Mouse (Mus musculus) monocyte, adult 2 months (primary cell): ENCODE measurements around the gene Psmg1.

ENCODE experiments used
- DNase-seq, 2 experiments: peaks; one replicate each; pipeline ENCODE4 v3.0.0; 2022; ENCODE audit warnings: low spot score in 2 of 2, low read depth in 1 of 2

The Psmg1 gene

DNA sequence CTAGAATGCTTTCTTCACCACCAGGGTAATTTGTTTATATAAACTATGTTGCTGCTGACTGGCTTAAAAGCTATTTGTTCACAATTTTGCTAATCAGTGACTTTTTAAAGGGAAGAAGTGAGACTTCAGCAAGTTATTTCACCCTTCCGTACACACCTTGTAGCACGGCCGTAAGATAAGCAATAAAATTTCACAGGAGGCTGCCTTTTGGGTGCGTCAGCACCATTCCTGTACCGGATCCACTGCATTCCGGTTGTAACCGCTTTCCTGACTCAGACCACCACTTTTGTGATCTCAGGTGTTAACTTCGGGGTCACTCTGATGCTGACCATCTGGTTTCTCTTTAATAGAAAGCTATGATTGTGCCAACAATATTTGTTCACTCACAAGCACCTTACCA is 32.7 kb downstream of the Psmg1 start:
- no peak for DNase-seq

DNA sequence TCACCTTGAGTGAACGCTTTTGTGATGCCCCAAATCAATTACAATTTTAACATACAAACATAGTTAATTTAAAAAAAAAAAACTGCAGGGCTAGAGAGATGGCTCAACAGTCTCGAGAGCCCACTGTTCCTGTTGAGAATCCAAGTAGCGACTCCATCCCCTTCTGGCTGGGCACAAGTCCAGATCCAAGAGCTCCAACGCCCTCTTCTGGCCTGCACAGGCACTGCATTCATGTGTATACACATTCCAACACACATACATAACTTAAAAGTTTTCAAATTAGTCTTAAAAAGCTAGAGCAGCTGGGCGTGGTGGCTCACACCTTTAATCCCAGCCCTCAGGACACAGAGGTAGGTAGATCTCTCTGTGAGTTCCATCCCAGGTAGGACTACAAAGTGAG is 34.1 kb downstream of the Psmg1 start:
- no peak for DNase-seq

DNA sequence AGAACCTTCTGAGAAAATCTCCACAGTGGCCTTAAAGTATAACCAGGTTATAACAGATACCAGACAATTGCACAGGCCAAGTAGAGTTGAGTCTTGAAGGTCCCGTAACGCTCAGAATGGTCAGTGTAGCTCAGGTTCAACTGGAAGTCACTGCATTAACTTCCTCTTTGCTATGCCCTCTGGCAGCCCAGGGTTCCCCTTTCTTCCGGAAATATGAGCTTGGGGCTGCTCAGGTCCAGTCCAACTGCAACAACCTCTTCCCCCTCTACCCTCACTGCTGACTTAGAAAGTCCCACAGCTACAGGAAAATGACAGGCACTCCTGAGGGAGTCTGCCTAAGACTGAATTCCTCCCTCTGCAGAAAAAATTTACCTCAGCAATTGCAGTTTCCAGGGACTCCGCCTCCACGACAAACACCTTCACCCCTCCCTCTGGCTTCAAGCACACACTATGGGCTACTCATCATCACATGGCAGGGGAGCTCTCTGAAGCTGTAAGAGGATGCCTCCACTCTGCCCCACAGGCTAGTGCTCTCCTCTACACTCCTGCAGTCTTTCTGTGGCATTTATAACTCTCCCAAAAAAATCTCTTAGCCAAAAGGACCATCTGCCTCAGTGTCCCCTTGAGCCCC is 34.9 kb downstream of the Psmg1 start:
- DNase-seq: no peak

DNA sequence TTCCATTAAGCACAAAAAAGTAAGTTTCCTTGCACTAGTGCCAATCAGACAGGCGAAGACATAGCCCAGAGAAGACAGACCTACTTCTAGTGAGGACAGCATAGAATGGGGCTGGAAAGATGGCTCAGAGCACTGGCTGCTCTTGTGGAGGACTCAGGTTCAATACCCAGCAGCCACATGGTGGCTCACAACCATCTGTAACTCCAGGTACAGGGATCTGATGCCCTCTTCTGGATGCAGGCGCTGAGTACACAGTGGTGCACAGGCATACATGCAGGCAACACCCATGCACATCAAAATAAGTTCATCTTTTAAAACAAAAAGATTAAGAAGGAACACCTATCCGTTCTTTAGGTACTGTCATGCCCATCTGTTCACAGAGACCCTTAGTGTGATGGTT is 36.4 kb downstream of the Psmg1 start:
- DNase-seq: no peak

DNA sequence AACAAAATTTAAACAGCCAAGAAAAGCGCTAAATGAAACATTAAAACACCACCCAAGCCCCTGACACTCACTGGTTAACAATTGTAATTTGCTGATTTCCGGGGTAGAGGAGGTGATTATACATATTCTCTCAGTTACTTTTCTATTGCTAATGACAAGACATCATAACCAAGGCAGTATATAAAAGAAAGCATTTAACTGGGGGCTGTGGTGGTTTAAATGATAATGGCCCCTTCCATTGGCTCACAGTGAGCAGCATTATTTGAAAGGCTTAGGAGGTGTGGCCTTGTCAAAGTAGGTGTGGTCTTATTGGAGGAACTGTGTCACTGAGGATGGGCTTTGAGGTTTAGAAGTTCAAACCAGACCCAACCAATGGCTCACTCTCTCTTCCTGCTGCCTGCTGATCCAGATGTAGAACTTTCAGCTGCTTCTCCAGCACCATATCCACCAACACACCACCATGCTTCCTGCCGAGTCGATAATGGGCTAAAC is 37.6 kb downstream of the Psmg1 start:
- no peak for DNase-seq

DNA sequence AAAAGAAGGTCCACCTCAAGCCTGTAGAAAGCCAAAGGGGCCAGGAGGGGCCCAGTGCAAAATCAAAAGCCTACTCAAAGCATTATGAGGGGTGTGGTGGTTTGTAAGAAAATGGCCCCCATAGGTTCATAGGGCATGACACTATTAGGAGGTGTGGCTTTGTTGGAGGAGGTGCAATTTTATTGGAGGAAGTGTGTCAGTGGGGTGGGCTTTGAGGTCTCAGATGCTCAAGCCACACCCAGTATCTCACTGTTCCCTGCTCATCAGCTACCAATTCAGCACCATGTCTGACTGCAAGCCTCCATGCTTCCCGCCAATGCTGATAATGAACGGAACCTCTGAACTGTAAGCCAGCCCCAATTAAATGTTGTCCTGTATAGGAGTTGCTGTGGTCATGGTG is 39.3 kb downstream of the Psmg1 start:
- DNase-seq: no peak

DNA sequence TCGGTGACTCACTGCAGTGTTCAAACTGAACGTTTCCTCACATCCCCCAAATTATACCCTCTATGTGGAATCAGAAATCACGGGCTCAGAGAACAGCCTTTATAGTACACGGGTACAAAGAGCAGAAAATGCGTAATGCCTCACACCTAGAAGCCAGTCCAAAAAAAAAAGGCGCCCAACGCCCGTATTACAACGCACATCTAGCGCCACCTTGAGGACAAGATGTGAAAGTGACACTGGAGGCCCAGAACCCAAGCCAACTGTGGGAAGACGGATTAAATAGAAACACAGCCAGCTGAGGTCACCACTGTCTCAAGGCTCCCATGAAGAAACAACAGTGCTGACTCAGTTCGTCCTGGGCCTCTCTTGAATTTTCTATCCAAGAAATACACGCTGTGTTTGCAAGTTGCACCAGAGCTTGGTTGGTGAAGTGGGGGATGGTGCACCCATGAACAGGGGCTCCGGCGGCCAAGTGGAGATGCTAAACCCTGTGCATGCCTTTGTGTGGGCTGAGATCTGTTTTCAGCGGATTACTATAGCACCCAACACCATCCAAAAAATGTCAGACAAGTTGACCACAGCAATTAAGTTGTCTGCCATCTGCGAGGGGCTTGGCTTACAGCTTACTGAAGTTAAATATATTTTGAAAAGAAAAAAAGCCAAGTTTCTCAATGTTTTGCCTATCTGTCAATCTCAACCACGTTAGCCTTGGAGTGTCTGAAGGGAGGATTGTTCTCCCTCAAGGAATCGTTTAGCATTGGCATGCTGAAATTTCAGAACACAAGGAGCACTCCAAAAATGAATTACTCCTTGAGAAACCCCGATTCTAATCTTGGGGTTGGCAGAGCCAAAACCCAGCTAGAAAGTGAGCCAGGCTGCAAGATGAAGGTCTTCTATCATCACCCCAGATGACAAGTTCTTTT is 45.1 kb downstream of the Psmg1 start:
- peak in 1 of 2 experiments; percentile 34 for DNase-seq

DNA sequence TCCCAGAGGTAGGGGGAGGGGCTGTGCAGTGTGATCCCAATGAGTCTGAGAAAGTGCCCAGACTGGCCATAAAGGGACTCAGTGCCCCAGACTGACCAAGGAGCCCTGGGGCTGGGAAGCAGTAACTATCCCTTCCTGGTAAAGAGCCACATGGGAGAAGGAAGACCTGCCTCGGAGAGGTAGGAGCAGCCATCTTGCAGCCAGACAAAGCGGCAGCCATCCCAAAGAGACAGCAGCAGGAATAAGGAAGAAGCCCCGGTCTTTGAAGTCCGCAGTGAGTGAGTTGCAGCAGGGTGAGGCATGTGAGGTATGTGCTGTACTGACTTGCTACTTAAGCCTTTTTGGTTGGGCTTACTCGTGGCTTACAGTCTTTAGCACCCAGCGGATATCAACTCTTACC is 47.6 kb downstream of the Psmg1 start:
- no peak for DNase-seq

DNA sequence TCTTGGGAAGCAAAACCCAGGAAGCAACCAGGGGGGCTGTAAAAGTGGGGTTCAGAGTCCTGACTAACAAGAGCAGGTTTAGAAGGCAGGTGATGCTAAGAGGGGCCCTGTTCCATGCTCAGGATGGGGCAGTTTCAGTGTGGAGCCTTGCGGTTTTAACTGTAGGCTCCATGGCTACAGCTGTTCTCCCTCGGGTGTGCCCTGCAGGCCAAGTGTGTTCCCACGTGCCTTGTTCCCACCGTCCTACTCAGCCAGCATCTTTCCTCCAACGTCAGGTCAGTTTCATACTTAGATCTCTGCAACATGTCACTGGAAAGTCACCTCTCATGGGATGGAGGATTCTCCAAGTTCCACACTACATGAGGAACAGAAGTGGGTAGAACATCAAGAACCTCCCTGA is 49.2 kb downstream of the Psmg1 start:
- no peak for DNase-seq

DNA sequence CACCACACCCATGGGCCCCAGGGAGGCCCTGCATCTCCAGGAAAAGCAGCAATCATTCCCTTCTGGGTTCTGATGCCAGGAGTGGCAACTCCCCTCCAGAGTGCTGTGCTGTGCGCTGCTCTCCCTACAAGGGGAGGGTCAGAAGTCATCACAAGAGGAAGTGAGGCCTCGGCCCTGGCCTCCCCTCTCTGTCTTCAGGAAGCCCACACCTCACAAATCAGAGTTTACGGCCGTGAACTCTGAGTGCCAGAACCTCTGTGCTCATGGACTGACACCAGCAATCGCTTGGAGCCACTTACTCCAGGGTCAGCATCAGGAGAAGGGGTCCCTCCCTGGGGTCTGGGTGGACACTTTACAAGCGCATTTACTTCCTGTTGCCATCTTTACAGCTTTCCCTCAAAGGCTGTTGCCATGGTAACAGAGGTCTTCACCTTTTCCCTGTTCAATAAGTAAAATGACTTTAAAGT is 55.2 kb downstream of the Psmg1 start:
- DNase-seq: no peak

DNA sequence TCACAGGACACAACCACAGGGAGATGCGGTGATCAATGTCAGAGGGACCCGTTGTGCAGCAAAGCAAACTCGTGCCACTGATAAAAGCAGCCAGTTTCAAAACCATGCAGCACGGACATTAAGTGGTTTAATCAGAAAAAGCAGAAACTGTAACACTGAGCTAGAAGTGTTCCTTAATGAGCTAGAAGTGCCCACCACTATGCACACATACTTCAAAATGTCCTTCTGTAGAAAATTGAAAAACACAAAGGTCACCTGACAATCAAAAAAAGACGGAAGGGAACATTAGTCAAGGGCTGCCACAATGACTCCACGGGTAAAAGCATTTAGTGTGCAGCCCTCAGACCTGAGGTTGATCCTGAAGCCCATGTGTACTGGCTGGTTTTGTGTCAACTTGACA is 57.9 kb downstream of the Psmg1 start:
- no peak for DNase-seq

DNA sequence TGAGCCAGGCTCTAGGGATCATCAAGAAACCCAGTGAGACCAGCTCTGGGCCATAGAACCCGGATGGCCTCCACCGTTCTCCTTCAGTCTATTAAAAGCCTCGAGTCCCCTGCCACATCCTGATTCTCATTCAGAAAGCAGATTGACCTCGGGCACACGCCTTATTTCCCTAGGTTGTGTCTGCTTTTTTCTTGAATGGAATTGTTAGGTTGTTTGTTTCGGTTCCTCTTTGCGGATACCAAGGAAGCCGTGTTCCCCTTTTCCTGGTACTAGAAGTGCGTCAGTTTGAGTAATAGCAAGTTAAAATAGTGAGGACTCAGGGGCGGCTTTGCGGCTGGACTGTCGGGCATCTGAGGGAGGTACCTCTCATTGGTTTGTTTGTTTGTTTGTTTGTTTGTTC is 59.3 kb downstream of the Psmg1 start:
- peak; percentile 54 to 72 for DNase-seq
